Mouse (Mus musculus) testis, postnatal 14 days (tissue): Measurements from ENCODE around the gene Pdzk1.

Source experiments
- DNase-seq: peaks from one replicate; pipeline ENCODE4 v3.0.0; 2021; ENCODE audit warnings: low spot score

Pdzk1 gene

DNA sequence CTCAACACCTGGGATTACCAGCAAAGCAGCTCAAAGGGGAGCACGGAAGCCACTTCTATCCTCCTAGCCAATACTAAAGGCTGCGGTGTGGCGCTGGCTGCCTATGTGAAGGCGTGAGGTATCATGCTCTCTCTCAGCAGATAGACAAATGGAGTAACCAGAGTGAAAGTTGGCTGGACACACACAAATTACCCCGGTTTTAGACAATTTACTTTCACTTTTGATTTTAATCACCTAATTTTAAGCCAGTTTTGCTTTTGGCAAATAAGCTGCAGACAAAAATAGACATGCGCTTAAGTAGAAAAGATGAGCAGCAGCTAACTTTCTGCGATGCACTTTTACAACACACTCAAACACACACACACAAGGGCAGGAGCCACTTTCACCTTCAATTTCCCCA is 54.6 kb downstream of the Pdzk1 start:
- no peak for DNase-seq

DNA sequence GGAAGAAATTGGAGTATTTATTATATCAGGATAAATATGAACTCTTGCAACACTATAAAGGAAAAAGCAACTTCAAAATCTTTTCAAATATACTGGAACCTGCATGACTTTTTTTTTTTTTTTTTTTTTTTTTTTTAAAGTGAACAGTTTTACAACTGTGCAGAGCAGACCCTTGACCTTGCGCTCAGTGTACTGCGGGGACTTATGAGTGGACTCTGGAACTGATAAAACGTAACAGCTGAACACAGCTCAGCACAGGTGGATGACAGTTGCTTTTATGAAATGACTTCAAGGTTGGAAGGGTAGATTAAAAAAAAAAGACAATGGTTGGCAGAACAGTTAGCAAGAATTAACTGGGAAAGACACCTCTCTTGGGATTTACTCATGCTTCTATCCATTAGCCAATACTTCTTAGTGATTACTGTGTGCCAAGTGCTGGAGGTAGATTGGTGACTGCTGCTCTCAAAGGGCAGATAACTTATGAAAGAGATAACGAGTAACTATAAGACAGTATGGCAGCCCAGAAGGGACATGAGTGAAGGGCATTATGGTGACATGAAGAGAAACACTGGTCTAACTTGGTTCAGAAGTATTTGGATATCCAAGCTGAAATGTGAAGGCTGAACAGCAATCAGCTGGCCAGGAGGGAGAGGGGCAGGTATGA is 73.4 kb downstream of the Pdzk1 start:
- no peak for DNase-seq

DNA sequence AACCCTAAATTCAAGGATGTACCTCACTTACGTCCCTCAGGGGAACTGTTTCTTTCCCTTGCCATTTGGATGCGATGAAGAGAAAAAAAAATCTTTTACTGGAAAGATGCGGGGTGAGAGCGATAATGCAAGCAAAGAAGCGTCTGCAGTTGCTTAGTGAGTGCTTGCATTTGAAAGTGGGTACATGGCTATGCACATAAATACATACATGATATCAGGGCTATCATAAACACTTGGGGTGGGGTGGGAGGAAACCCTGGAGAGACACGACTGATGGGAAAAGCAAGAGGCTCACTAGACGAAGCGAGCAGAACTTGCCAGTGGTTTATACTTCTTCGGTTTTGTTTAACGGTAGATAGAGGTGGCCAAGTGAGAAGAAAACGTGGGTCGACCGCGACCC is 75.3 kb downstream of the Pdzk1 start, which contains the start of gene Gja5:
TSS of gene Gja5 (plus strand) at position 301 of the 400 bp plus-strand sequence.
- DNase-seq, result no peak

DNA sequence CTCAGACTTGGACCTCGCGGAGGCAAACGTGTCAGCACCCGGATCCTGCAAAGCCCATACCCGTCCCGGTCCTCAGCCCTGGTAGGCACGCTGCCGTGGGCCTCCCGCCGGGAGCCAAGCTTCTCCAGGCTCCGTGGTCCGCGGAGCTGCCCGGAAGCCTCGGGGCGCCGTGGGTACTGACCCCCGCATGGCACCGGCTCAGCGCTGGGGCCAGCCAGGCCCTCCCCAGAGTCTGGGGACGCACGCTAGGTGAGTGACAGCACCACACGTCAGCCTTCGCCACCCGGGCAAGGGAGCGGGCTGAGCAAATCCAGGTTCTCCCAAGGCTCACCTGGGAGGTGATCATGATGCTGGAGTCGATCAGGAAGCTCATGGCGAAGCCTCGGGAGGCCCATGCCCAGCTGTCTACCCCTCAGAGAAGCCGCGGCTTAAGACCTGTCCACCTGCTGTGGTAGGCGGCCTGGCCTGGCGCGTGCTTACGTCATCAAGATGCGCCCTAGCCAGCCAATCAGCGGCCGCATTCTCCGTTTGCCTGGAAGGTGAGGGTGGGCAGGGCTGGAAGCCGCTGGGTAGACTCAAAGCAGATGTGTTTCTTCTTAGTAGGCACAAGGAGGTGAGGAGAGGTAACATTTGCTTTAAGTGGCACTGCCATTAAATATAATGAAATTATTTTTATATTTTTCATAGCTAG is 75.9 kb downstream of the Pdzk1 start, which contains the start of gene Gpr89:
TSS of gene Gpr89 (minus strand) at position 496 of the 691 bp plus-strand sequence.
- DNase-seq, result peak; percentile 97

DNA sequence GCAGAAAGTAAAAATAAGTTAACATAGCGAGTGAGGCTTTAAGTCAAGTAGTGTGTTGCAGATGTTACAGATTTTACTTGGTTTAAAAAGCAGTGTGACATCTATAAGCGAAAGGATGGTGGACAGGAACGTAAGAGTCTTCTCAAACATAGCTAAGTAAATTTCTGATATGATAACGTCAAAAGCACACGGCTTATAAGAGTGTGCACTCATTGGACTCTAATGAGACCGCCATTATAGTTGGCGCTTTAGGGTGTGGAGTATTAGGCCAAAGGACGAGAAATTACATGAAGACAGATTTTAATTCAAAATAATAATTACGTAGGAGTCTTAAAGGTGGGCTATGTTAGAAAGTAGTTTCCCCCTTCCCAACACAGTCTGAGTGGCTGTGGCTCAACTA is 76.5 kb downstream of the Pdzk1 start:
- no peak for DNase-seq
